Mouse (Mus musculus): ENCODE measurements around the gene Gm45213.

GRCm38 (mm10) chr7:66107206-66107605 lies 63.8 kb downstream of the Gm45213 start:
- TF ChIP-seq CTCF (IDR thresholded peaks at IDR 0.05; ENCODE audit: borderline replicate concordance, extremely low read depth, insufficient read depth, insufficient read length): no peak
- no peak for TF ChIP-seq POLR2A (IDR thresholded peaks at IDR 0.05; ENCODE audit: borderline replicate concordance, extremely low read depth, insufficient read depth, insufficient read length, poor library complexity, severe bottlenecking)

Measured in brain, embryonic 14.5 days (tissue).